Mouse (Mus musculus): ENCODE measurements at regions not wholly inside any gene's neighbourhood (a gene's known extent, or its start where the extent isn't known, plus 50 kb on each side); places are given as distances from the start of the nearest gene placed in this dataset.

- no peak overlapping the region for H3K4me3 ChIP-seq (ENCODE audit: low read depth, low read length)
- no peaks in the 10 kb centered on the region for H3K9me3 ChIP-seq (replicated peaks; ENCODE audit: control insufficient read depth, insufficient read depth, low read length, poor library complexity, severe bottlenecking)
- no peaks in the 10 kb centered on the region for H3K4me1 ChIP-seq (ENCODE audit: control insufficient read depth, insufficient read depth, low read length)
- H3K9ac ChIP-seq (ENCODE audit: low read depth, poor library complexity, severe bottlenecking): no peak overlapping the region
- no peaks in the 10 kb centered on the region for H3K36me3 ChIP-seq (ENCODE audit: control insufficient read depth, insufficient read depth, low read length, poor library complexity, severe bottlenecking)
- no peak overlapping the region for H3K27ac ChIP-seq (ENCODE audit: insufficient read depth, low read length)
- H3K27me3 ChIP-seq (ENCODE audit: control insufficient read depth, insufficient read depth, low read length, poor library complexity, severe bottlenecking): no peaks in the 10 kb centered on the region
- TF ChIP-seq CTCF (IDR thresholded peaks at IDR 0.05; ENCODE audit: low read depth, low read length) (no peak), POLR2A (IDR thresholded peaks at IDR 0.05; ENCODE audit: insufficient read depth, low read length) (no peak), EP300 (IDR thresholded peaks at IDR 0.05; ENCODE audit: insufficient read depth, low read depth, low read length) (no peak)
Measured at GRCm38 (mm10) chr3:100762895-100763294, 62.4 kb upstream of the Vtcn1 start.

- no peaks in the 10 kb centered on the region for H3K4me1 ChIP-seq (ENCODE audit: control insufficient read depth, insufficient read depth, low read length)
- H3K9me3 ChIP-seq (replicated peaks; ENCODE audit: control insufficient read depth, insufficient read depth, low read length, poor library complexity, severe bottlenecking): no peaks in the 10 kb centered on the region
- H3K36me3 ChIP-seq (ENCODE audit: control insufficient read depth, insufficient read depth, low read length, poor library complexity, severe bottlenecking): no peaks in the 10 kb centered on the region
- TF ChIP-seq EP300 (IDR thresholded peaks at IDR 0.05; ENCODE audit: insufficient read depth, low read depth, low read length): no peak
- TF ChIP-seq POLR2A (IDR thresholded peaks at IDR 0.05; ENCODE audit: insufficient read depth, low read length): no peak
- no peak for TF ChIP-seq CTCF (IDR thresholded peaks at IDR 0.05; ENCODE audit: low read depth, low read length)
- no peak overlapping the region for H3K9ac ChIP-seq (ENCODE audit: low read depth, poor library complexity, severe bottlenecking)
- H3K4me3 ChIP-seq (ENCODE audit: low read depth, low read length): no peak overlapping the region
- no peaks in the 10 kb centered on the region for H3K27me3 ChIP-seq (ENCODE audit: control insufficient read depth, insufficient read depth, low read length, poor library complexity, severe bottlenecking)
- H3K27ac ChIP-seq (ENCODE audit: insufficient read depth, low read length): no peak overlapping the region
Measured at GRCm38 (mm10) chr3:100759091-100759941, 65.9 kb upstream of the Vtcn1 start.

DNA sequence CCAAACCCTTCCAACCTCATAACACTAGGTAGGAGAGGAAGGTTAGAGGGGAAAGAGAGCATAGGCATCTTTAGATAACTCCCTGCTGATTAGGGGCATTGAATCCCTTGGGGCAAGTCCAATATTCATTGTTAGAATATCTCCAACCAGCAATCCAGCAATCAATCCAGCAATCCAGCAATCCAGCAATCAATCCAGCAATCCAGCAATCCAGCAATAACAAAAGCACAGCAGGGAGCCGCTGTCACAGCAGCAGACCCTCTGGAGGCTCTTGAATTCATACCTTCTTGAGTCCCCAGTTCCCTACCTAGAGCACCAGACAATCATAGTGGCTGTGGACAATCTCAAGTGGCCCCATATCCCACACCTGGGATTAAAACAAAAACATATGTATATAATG, 69.4 kb upstream of the Man1a2 start:
- Histone ChIP-seq H3K9me3 (replicated peaks; ENCODE audit: control insufficient read depth, insufficient read depth, low read length, poor library complexity, severe bottlenecking) (no peaks in the 10 kb centered on the region), H3K4me3 (ENCODE audit: low read depth, low read length) (no peak overlapping the region), H3K4me1 (ENCODE audit: control insufficient read depth, insufficient read depth, low read length) (no peaks in the 10 kb centered on the region), H3K36me3 (ENCODE audit: control insufficient read depth, insufficient read depth, low read length, poor library complexity, severe bottlenecking) (no peaks in the 10 kb centered on the region), H3K9ac (ENCODE audit: low read depth, poor library complexity, severe bottlenecking) (no peak overlapping the region), H3K27me3 (ENCODE audit: control insufficient read depth, insufficient read depth, low read length, poor library complexity, severe bottlenecking) (no peaks in the 10 kb centered on the region), H3K27ac (ENCODE audit: insufficient read depth, low read length) (no peak overlapping the region)
- TF ChIP-seq POLR2A (IDR thresholded peaks at IDR 0.05; ENCODE audit: insufficient read depth, low read length) (no peak), EP300 (IDR thresholded peaks at IDR 0.05; ENCODE audit: insufficient read depth, low read depth, low read length) (no peak), CTCF (IDR thresholded peaks at IDR 0.05; ENCODE audit: low read depth, low read length) (no peak)

DNA sequence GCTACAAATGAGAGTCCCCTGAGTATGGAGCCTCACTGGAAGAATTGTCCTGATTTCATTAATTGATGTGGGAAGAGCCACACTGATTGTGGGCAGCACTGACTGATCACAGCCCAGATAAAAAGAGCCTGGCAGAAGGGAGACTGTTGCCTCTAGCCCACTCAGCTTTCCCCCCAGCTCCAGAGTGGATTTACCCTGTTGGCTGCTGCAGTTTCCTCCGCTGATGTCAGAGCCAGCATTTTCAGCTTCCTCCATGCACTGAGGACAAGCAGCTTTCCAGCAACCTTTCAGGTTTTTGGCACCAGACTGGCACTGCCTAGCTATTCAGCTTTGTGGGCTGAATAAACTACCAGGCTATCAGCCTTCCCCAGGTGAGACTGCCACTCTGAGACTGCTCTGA, 65.9 kb upstream of the Man1a2 start:
- TF ChIP-seq EP300 (IDR thresholded peaks at IDR 0.05; ENCODE audit: insufficient read depth, low read depth, low read length) (no peak), CTCF (IDR thresholded peaks at IDR 0.05; ENCODE audit: low read depth, low read length) (no peak), POLR2A (IDR thresholded peaks at IDR 0.05; ENCODE audit: insufficient read depth, low read length) (no peak)
- no peak overlapping the region for H3K4me3 ChIP-seq (ENCODE audit: low read depth, low read length)
- H3K36me3 ChIP-seq (ENCODE audit: control insufficient read depth, insufficient read depth, low read length, poor library complexity, severe bottlenecking): no peaks in the 10 kb centered on the region
- H3K9me3 ChIP-seq (replicated peaks; ENCODE audit: control insufficient read depth, insufficient read depth, low read length, poor library complexity, severe bottlenecking): no peaks in the 10 kb centered on the region
- no peaks in the 10 kb centered on the region for H3K4me1 ChIP-seq (ENCODE audit: control insufficient read depth, insufficient read depth, low read length)
- H3K9ac ChIP-seq (ENCODE audit: low read depth, poor library complexity, severe bottlenecking): no peak overlapping the region
- no peak overlapping the region for H3K27ac ChIP-seq (ENCODE audit: insufficient read depth, low read length)
- H3K27me3 ChIP-seq (ENCODE audit: control insufficient read depth, insufficient read depth, low read length, poor library complexity, severe bottlenecking): no peaks in the 10 kb centered on the region

DNA sequence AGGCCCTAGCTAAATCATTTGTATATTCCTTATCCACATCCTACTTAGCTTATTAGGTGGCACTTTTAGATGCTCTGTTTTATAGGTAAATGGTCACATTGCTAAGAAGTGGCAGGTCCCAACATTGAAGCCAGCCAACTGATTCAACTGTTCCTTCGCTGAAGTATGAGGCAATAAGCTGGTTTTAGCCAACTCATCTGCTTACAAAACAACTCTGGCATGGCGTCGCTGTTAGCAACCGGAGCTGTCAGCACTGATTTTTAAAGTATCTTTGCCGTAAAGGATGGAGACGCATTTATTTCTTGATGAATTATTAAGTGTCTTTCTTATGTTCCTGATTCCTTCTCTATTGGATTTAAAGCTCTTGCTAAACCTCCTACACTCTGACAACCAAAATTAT, 63.4 kb upstream of the Man1a2 start:
- Histone ChIP-seq H3K27ac (ENCODE audit: insufficient read depth, low read length) (no peak overlapping the region), H3K4me3 (ENCODE audit: low read depth, low read length) (no peak overlapping the region), H3K36me3 (ENCODE audit: control insufficient read depth, insufficient read depth, low read length, poor library complexity, severe bottlenecking) (no peaks in the 10 kb centered on the region), H3K4me1 (ENCODE audit: control insufficient read depth, insufficient read depth, low read length) (no peaks in the 10 kb centered on the region), H3K9ac (ENCODE audit: low read depth, poor library complexity, severe bottlenecking) (no peak overlapping the region), H3K27me3 (ENCODE audit: control insufficient read depth, insufficient read depth, low read length, poor library complexity, severe bottlenecking) (no peaks in the 10 kb centered on the region), H3K9me3 (replicated peaks; ENCODE audit: control insufficient read depth, insufficient read depth, low read length, poor library complexity, severe bottlenecking) (no peaks in the 10 kb centered on the region)
- TF ChIP-seq POLR2A (IDR thresholded peaks at IDR 0.05; ENCODE audit: insufficient read depth, low read length) (no peak), CTCF (IDR thresholded peaks at IDR 0.05; ENCODE audit: low read depth, low read length) (no peak), EP300 (IDR thresholded peaks at IDR 0.05; ENCODE audit: insufficient read depth, low read depth, low read length) (no peak)

GRCm38 (mm10) chr3:100748309-100748691, 63.0 kb upstream of the Man1a2 start:
- no peaks in the 10 kb centered on the region for H3K27me3 ChIP-seq (ENCODE audit: control insufficient read depth, insufficient read depth, low read length, poor library complexity, severe bottlenecking)
- peaks cover under 1% of the 10 kb centered on the region for H3K4me1 ChIP-seq (ENCODE audit: control insufficient read depth, insufficient read depth, low read length)
- H3K9me3 ChIP-seq (replicated peaks; ENCODE audit: control insufficient read depth, insufficient read depth, low read length, poor library complexity, severe bottlenecking): no peaks in the 10 kb centered on the region
- TF ChIP-seq POLR2A (IDR thresholded peaks at IDR 0.05; ENCODE audit: insufficient read depth, low read length): no peak
- TF ChIP-seq EP300 (IDR thresholded peaks at IDR 0.05; ENCODE audit: insufficient read depth, low read depth, low read length): no peak
- TF ChIP-seq CTCF (IDR thresholded peaks at IDR 0.05; ENCODE audit: low read depth, low read length): no peak
- H3K4me3 ChIP-seq (ENCODE audit: low read depth, low read length): no peak overlapping the region
- H3K27ac ChIP-seq (ENCODE audit: insufficient read depth, low read length): no peak overlapping the region
- H3K36me3 ChIP-seq (ENCODE audit: control insufficient read depth, insufficient read depth, low read length, poor library complexity, severe bottlenecking): no peaks in the 10 kb centered on the region
- H3K9ac ChIP-seq (ENCODE audit: low read depth, poor library complexity, severe bottlenecking): no peak overlapping the region
